Comparison of ENCODE assay signal across 8 mouse cellular contexts in the genomic region with DNA sequence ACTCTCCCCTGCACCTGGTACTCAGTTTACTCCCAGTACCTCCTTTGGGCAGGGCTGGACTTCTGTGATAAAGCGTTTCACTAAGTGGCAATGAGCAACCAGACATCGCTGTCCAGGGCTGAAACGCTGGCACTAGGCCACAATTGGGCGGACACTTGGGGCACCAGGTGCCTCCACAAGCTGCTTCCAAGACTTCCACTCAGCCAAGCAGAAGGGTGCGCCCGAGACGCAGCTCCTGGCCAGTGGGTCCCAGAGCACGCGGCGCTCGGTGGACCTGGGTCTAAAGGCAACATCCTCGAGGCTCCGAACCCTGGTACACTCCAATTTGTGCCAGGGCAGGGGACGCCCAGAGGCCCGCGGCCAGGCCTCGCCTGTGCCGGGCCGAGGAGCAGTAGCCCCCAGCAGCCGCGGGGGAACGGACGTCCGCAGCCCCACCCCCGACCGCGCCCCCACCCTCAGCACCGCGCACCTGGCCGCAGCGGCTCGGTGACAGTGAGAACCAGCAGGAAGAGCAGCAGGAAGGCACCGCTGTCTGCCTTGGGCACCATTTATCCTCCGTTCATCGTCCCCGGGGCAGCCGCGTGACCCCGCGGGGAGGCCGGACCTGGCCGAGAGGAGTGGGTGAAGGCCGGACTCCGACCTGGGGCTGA. TPM values are rescaled to one million over a fixed set of nuclear protein-coding genes. Genes with fewer than 3 reads are reported as not detected.
DNase-seq lines count a peak whose midpoint lies in the region; ATAC-seq and TF ChIP-seq lines count a peak whose summit lies in the region.

No protein-coding gene starts in this region.

- H3K4me3 ChIP-seq in G1E (ENCODE audit: low read depth, low read length) = peak overlapping the region; percentile 99
- peak overlapping the region; percentile 95 for H3K4me3 ChIP-seq in brown adipose tissue, adult 24 weeks (ENCODE audit: insufficient read depth, low read depth, low read length)
- H3K4me3 ChIP-seq in forebrain, embryonic 10.5 days = peak overlapping the region; percentile 98
- H3K4me3 ChIP-seq in heart, embryonic 14.5 days (ENCODE audit: control insufficient read depth in 1 of 2, insufficient read depth in 1 of 2, low read depth in 1 of 2, low read length in 2 of 2) = peak overlapping the region; percentile 98
- peak overlapping the region; percentile 86 to 100 for H3K4me3 ChIP-seq in liver, embryonic 14.5 days (ENCODE audit: insufficient read depth in 1 of 2, low read depth in 2 of 2, low read length in 2 of 2)
- peak overlapping the region; percentile 92 for H3K4me3 ChIP-seq in neural tube, embryonic 12.5 days

- H3K4me1 ChIP-seq in G1E (ENCODE audit: insufficient read depth, low read depth, low read length) = peaks cover 29% of the 10 kb centered on the region
- peaks cover 10% of the 10 kb centered on the region; the same call in 1 of the 2 replicates for H3K4me1 ChIP-seq in brown adipose tissue, adult 24 weeks (ENCODE audit: control insufficient read depth, insufficient read depth, insufficient read length, low read length)
- H3K4me1 ChIP-seq in forebrain, embryonic 10.5 days = peaks cover 27% of the 10 kb centered on the region
- peaks cover 11 to 25% of the 10 kb centered on the region in 2 experiments for H3K4me1 ChIP-seq in heart, embryonic 14.5 days (ENCODE audit: control insufficient read depth in 2 of 2, insufficient read depth in 2 of 2, low read length in 2 of 2)
- H3K4me1 ChIP-seq in liver, embryonic 14.5 days (replicated peaks; ENCODE audit: control insufficient read depth in 2 of 2, insufficient read depth in 2 of 2, low read length in 1 of 2) = peaks cover 7 to 19% of the 10 kb centered on the region in 2 experiments
- H3K4me1 ChIP-seq in neural tube, embryonic 12.5 days = peaks cover 25% of the 10 kb centered on the region

- no peak for TF ChIP-seq EP300 in liver, embryonic 14.5 days (IDR thresholded peaks at IDR 0.05; ENCODE audit: low read depth)

- TF ChIP-seq CTCF in G1E (IDR thresholded peaks at IDR 0.05; ENCODE audit: low read depth, low read length) = no peak
- TF ChIP-seq CTCF in liver, embryonic 14.5 days (IDR thresholded peaks at IDR 0.05; ENCODE audit: low read depth) = no peak

- no peaks in the 10 kb centered on the region for H3K9me3 ChIP-seq in G1E (replicated peaks)
- no peaks in the 10 kb centered on the region for H3K9me3 ChIP-seq in forebrain, embryonic 10.5 days
- H3K9me3 ChIP-seq in heart, embryonic 14.5 days (ENCODE audit: control insufficient read depth, low read length) = no peaks in the 10 kb centered on the region
- H3K9me3 ChIP-seq in liver, embryonic 14.5 days (ENCODE audit: control insufficient read depth, low read length) = no peaks in the 10 kb centered on the region
- H3K9me3 ChIP-seq in neural tube, embryonic 12.5 days = no peaks in the 10 kb centered on the region

- H3K36me3 ChIP-seq in G1E (replicated peaks) = peaks cover 17% of the 10 kb centered on the region
- peaks cover 16% of the 10 kb centered on the region for H3K36me3 ChIP-seq in forebrain, embryonic 10.5 days (replicated peaks)
- H3K36me3 ChIP-seq in heart, embryonic 14.5 days (ENCODE audit: control insufficient read depth, insufficient read depth, low read length) = 0 out of 2 replicates have a peak, but pooled peaks cover 6% of the 10 kb centered on the region
- no peaks in the 10 kb centered on the region for H3K36me3 ChIP-seq in liver, embryonic 14.5 days (replicated peaks; ENCODE audit: control insufficient read depth, insufficient read depth, low read depth)
- H3K36me3 ChIP-seq in neural tube, embryonic 12.5 days = no peaks in the 10 kb centered on the region

- H3K4me2 ChIP-seq in heart, embryonic 14.5 days (ENCODE audit: low read length) = peak overlapping the region; percentile 83
- peak overlapping the region; percentile 90 for H3K4me2 ChIP-seq in liver, embryonic 14.5 days (ENCODE audit: low read depth)
- H3K4me2 ChIP-seq in neural tube, embryonic 12.5 days (replicated peaks) = peak overlapping the region; percentile 84

- peak overlapping the region; percentile 81 for H3K27ac ChIP-seq in brown adipose tissue, adult 24 weeks (replicated peaks; ENCODE audit: low read depth, low read length)
- H3K27ac ChIP-seq in forebrain, embryonic 10.5 days = peak overlapping the region; percentile 99
- H3K27ac ChIP-seq in heart, embryonic 14.5 days (replicated peaks in 1 of 2; ENCODE audit: control insufficient read depth in 1 of 2, insufficient read depth in 1 of 2, low read depth in 2 of 2, low read length in 2 of 2) = peak overlapping the region; percentile 95 to 97
- H3K27ac ChIP-seq in liver, embryonic 14.5 days = peak overlapping the region; percentile 81
- H3K27ac ChIP-seq in neural tube, embryonic 12.5 days = peak overlapping the region; percentile 95

- DNase-seq in G1E (ENCODE audit: low spot score) = peak; percentile 40
- DNase-seq in forebrain, embryonic 10.5 days (ENCODE audit: extremely low spot score, low spot score) = peak; percentile 48
- peak; percentile 91 for DNase-seq in kidney, postnatal 10 days
- DNase-seq in liver, embryonic 14.5 days (ENCODE audit: low read depth in 3 of 3, low spot score in 3 of 3) = peak; percentile 46 to 53 (median 52)
- DNase-seq in testis, postnatal 10 days (ENCODE audit: low spot score) = peak; percentile 90

- WGBS in forebrain, embryonic 10.5 days = under 1% methylated on average over 44 of the region's 44 CpGs
- under 1% methylated on average over 44 of the region's 44 CpGs for WGBS in heart, embryonic 14.5 days
- WGBS in liver, embryonic 14.5 days (ENCODE audit: insufficient replicate concordance) = under 1% methylated on average over 44 of the region's 44 CpGs
- under 1% methylated on average over 44 of the region's 44 CpGs for whole genome bisulfite sequencing in neural tube, embryonic 12.5 days

- peaks cover 15% of the 10 kb centered on the region for H3K27me3 ChIP-seq in G1E (ENCODE audit: insufficient read depth, low read length)
- no peaks in the 10 kb centered on the region for H3K27me3 ChIP-seq in forebrain, embryonic 10.5 days (ENCODE audit: poor library complexity, severe bottlenecking)
- H3K27me3 ChIP-seq in heart, embryonic 14.5 days (ENCODE audit: control insufficient read depth, insufficient read depth, low read length) = no peaks in the 10 kb centered on the region
- no peaks in the 10 kb centered on the region for H3K27me3 ChIP-seq in liver, embryonic 14.5 days (ENCODE audit: control insufficient read depth, insufficient read depth, low read length)
- H3K27me3 ChIP-seq in neural tube, embryonic 12.5 days (replicated peaks) = no peaks in the 10 kb centered on the region

- H3K9ac ChIP-seq in heart, embryonic 14.5 days (ENCODE audit: low read length) = peak overlapping the region; percentile 97
- H3K9ac ChIP-seq in liver, embryonic 14.5 days (replicated peaks) = peak overlapping the region; percentile 97
- peak overlapping the region; percentile 98 for H3K9ac ChIP-seq in neural tube, embryonic 12.5 days

- ATAC-seq in G1E (ENCODE audit: extremely low read depth, insufficient number of reproducible peaks, low FRiP score, poor library complexity, severe bottlenecking) = no peak
- ATAC-seq in heart, embryonic 14.5 days (ENCODE audit: insufficient number of reproducible peaks, insufficient read depth, low FRiP score, low read depth) = peak; percentile 57
- ATAC-seq in liver, embryonic 14.5 days (ENCODE audit: insufficient read depth) = peak; percentile 63
- peak; percentile 80 for ATAC-seq in neural tube, embryonic 12.5 days (ENCODE audit: low FRiP score, low read depth)

RNA-seq across cellular contexts. Expression of a gene that starts 0.4 kb away (rescaled TPM):
- total RNA-seq in G1E (2014; fragmentation: Nextera tagmentation) (0.75 and 1.0 TPM in 2 replicates), G1E (2017) (0.52 and 1.0 TPM in 2 replicates)
- 0.09 and 0.17 TPM in 2 replicates for polyA plus RNA-seq in G1E (2012)
- not detected in 2 replicates for polyA plus RNA-seq in brown adipose tissue, adult 24 weeks (2012; ENCODE audit: insufficient read depth, insufficient read length, missing spikeins)
- 0.23 and 0.29 TPM in 2 replicates for polyA plus RNA-seq in forebrain, embryonic 10.5 days (2016; fragmentation: Nextera tagmentation; extraction: Ambion mirVana)
- 0.39 TPM in 1 of 2 replicates, not detected in the other for polyA plus RNA-seq in heart, embryonic 14.5 days (2014; fragmentation: Nextera tagmentation; extraction: Ambion mirVana)
- 0.25 and 0.34 TPM in 2 replicates for polyA plus RNA-seq in liver, embryonic 14.5 days (2012; rRNA removed)
- not detected in 2 replicates for polyA plus RNA-seq in liver, embryonic 14.5 days (2014; fragmentation: Nextera tagmentation; extraction: Ambion mirVana)
- polyA plus RNA-seq in neural tube, embryonic 12.5 days (2016; fragmentation: Nextera tagmentation; extraction: Ambion mirVana) = 0.43 and 0.63 TPM in 2 replicates

RNA-seq across cellular contexts. Expression of a gene that starts 3.0 kb away (rescaled TPM):
- total RNA-seq in G1E (2014; fragmentation: Nextera tagmentation) = not detected in 2 replicates
- total RNA-seq in G1E (2017) = 0.16 TPM in 1 of 2 replicates, not detected in the other
- polyA plus RNA-seq in G1E (2012) = not detected in 2 replicates
- 0.28 TPM in 1 of 2 replicates, not detected in the other for polyA plus RNA-seq in brown adipose tissue, adult 24 weeks (2012; ENCODE audit: insufficient read depth, insufficient read length, missing spikeins)
- polyA plus RNA-seq in forebrain, embryonic 10.5 days (2016; fragmentation: Nextera tagmentation; extraction: Ambion mirVana) = not detected in 2 replicates
- not detected in 2 replicates for polyA plus RNA-seq in heart, embryonic 14.5 days (2014; fragmentation: Nextera tagmentation; extraction: Ambion mirVana)
- not detected in 2 replicates for polyA plus RNA-seq in liver, embryonic 14.5 days (2012; rRNA removed)
- not detected in 2 replicates for polyA plus RNA-seq in liver, embryonic 14.5 days (2014; fragmentation: Nextera tagmentation; extraction: Ambion mirVana)
- polyA plus RNA-seq in neural tube, embryonic 12.5 days (2016; fragmentation: Nextera tagmentation; extraction: Ambion mirVana) = 0.10 TPM in 2 replicates

RNA-seq across cellular contexts. Expression of a gene that starts 7.3 kb away (rescaled TPM):
- total RNA-seq in G1E (2014; fragmentation: Nextera tagmentation) (20.5 and 23.2 TPM in 2 replicates), G1E (2017) (25.5 and 32.2 TPM in 2 replicates)
- 16.5 and 27.8 TPM in 2 replicates for polyA plus RNA-seq in G1E (2012)
- 15.5 and 17.6 TPM in 2 replicates for polyA plus RNA-seq in brown adipose tissue, adult 24 weeks (2012; ENCODE audit: insufficient read depth, insufficient read length, missing spikeins)
- polyA plus RNA-seq in forebrain, embryonic 10.5 days (2016; fragmentation: Nextera tagmentation; extraction: Ambion mirVana) = 104 and 106 TPM in 2 replicates
- 45.1 and 49.7 TPM in 2 replicates for polyA plus RNA-seq in heart, embryonic 14.5 days (2014; fragmentation: Nextera tagmentation; extraction: Ambion mirVana)
- polyA plus RNA-seq in liver, embryonic 14.5 days (2012; rRNA removed) = 14.2 and 16.3 TPM in 2 replicates
- 13.2 and 15.5 TPM in 2 replicates for polyA plus RNA-seq in liver, embryonic 14.5 days (2014; fragmentation: Nextera tagmentation; extraction: Ambion mirVana)
- polyA plus RNA-seq in neural tube, embryonic 12.5 days (2016; fragmentation: Nextera tagmentation; extraction: Ambion mirVana) = 96.7 and 101 TPM in 2 replicates

RNA-seq across cellular contexts. Expression of a gene that starts 7.4 kb away (rescaled TPM):
- total RNA-seq in G1E (2014; fragmentation: Nextera tagmentation) (not detected in 2 replicates), G1E (2017) (0.23 TPM in 1 of 2 replicates, not detected in the other)
- not detected in 2 replicates for polyA plus RNA-seq in G1E (2012)
- not detected in 2 replicates for polyA plus RNA-seq in brown adipose tissue, adult 24 weeks (2012; ENCODE audit: insufficient read depth, insufficient read length, missing spikeins)
- polyA plus RNA-seq in forebrain, embryonic 10.5 days (2016; fragmentation: Nextera tagmentation; extraction: Ambion mirVana) = 0.36 TPM in 1 of 2 replicates, not detected in the other
- not detected in 2 replicates for polyA plus RNA-seq in heart, embryonic 14.5 days (2014; fragmentation: Nextera tagmentation; extraction: Ambion mirVana)
- polyA plus RNA-seq in liver, embryonic 14.5 days (2012; rRNA removed) = not detected in 2 replicates
- polyA plus RNA-seq in liver, embryonic 14.5 days (2014; fragmentation: Nextera tagmentation; extraction: Ambion mirVana) = not detected in 2 replicates
- not detected in 2 replicates for polyA plus RNA-seq in neural tube, embryonic 12.5 days (2016; fragmentation: Nextera tagmentation; extraction: Ambion mirVana)

RNA-seq across cellular contexts. Expression of a gene that starts 20.1 kb away (rescaled TPM):
- total RNA-seq in G1E (2014; fragmentation: Nextera tagmentation) = 13.7 and 19.3 TPM in 2 replicates
- 29.1 and 31.0 TPM in 2 replicates for total RNA-seq in G1E (2017)
- 25.6 and 27.6 TPM in 2 replicates for polyA plus RNA-seq in G1E (2012)
- polyA plus RNA-seq in brown adipose tissue, adult 24 weeks (2012; ENCODE audit: insufficient read depth, insufficient read length, missing spikeins) = 8.3 and 8.8 TPM in 2 replicates
- polyA plus RNA-seq in forebrain, embryonic 10.5 days (2016; fragmentation: Nextera tagmentation; extraction: Ambion mirVana) = 55.2 and 56.2 TPM in 2 replicates
- 25.0 and 27.4 TPM in 2 replicates for polyA plus RNA-seq in heart, embryonic 14.5 days (2014; fragmentation: Nextera tagmentation; extraction: Ambion mirVana)
- 6.3 and 7.5 TPM in 2 replicates for polyA plus RNA-seq in liver, embryonic 14.5 days (2012; rRNA removed)
- polyA plus RNA-seq in liver, embryonic 14.5 days (2014; fragmentation: Nextera tagmentation; extraction: Ambion mirVana) = 6.8 and 7.6 TPM in 2 replicates
- 52.1 and 54.6 TPM in 2 replicates for polyA plus RNA-seq in neural tube, embryonic 12.5 days (2016; fragmentation: Nextera tagmentation; extraction: Ambion mirVana)

Comparison
In these comparisons a context has a peak if more than half of its experiments do, and no peak if none do; other contexts are left out.
1. DNase-seq: peak in every context shown above with its lines; median percentile 91 in kidney, postnatal 10 days; 90 in testis, postnatal 10 days; 52 in liver, embryonic 14.5 days; 48 in forebrain, embryonic 10.5 days; 40 in G1E.